Mouse (Mus musculus): ENCODE measurements at regions not wholly inside any gene's neighbourhood (a gene's known extent, or its start where the extent isn't known, plus 50 kb on each side); places are given as distances from the start of the nearest gene placed in this dataset.

- Histone ChIP-seq H3K27ac (ENCODE audit: low read depth) (no peak overlapping the region), H3K36me3 (replicated peaks; ENCODE audit: control insufficient read depth, insufficient read depth, low read length) (no peaks in the 10 kb centered on the region), H3K4me1 (ENCODE audit: control insufficient read depth, insufficient read depth) (no peaks in the 10 kb centered on the region), H3K9ac (replicated peaks; ENCODE audit: low read depth, low read length) (no peak overlapping the region), H3K4me3 (ENCODE audit: low read depth, low read length) (no peak overlapping the region), H3K27me3 (ENCODE audit: control insufficient read depth, insufficient read depth, low read length) (no peaks in the 10 kb centered on the region), H3K4me2 (ENCODE audit: low read depth, low read length) (no peak overlapping the region), H3K9me3 (replicated peaks; ENCODE audit: control insufficient read depth, low read length) (no peaks in the 10 kb centered on the region)
- TF ChIP-seq EP300 (IDR thresholded peaks at IDR 0.05; ENCODE audit: low read depth) (no peak), CTCF (IDR thresholded peaks at IDR 0.05; ENCODE audit: low read depth) (no peak)
- no peak for DNase-seq (ENCODE audit: low spot score)
- ATAC-seq (ENCODE audit: insufficient read depth, low read depth): no peak
- 76% methylated on average over 2 of the region's 2 CpGs for WGBS
Measured at GRCm38 (mm10) chr13:84062616-84063015, 159.5 kb upstream of the Tmem161b start.

- ATAC-seq (ENCODE audit: insufficient read depth, low read depth): no peak
- WGBS: 48% methylated on average over 2 of the region's 2 CpGs
- H3K27me3 ChIP-seq (ENCODE audit: control insufficient read depth, insufficient read depth, low read length): no peaks in the 10 kb centered on the region
- H3K4me1 ChIP-seq (ENCODE audit: control insufficient read depth, insufficient read depth): no peaks in the 10 kb centered on the region
- no peak overlapping the region for H3K27ac ChIP-seq (ENCODE audit: low read depth)
- TF ChIP-seq CTCF (IDR thresholded peaks at IDR 0.05; ENCODE audit: low read depth) (no peak), EP300 (IDR thresholded peaks at IDR 0.05; ENCODE audit: low read depth) (no peak)
- no peak for DNase-seq (ENCODE audit: low spot score)
- H3K9ac ChIP-seq (replicated peaks; ENCODE audit: low read depth, low read length): no peak overlapping the region
- H3K4me3 ChIP-seq (ENCODE audit: low read depth, low read length): no peak overlapping the region
- H3K9me3 ChIP-seq (replicated peaks; ENCODE audit: control insufficient read depth, low read length): no peaks in the 10 kb centered on the region
- no peaks in the 10 kb centered on the region for H3K36me3 ChIP-seq (replicated peaks; ENCODE audit: control insufficient read depth, insufficient read depth, low read length)
- H3K4me2 ChIP-seq (ENCODE audit: low read depth, low read length): no peak overlapping the region
Measured at GRCm38 (mm10) chr13:84063406-84063805, 158.7 kb upstream of the Tmem161b start.

- ATAC-seq (ENCODE audit: insufficient read depth, low read depth) (no peak), DNase-seq (ENCODE audit: low spot score) (no peak)
- no peaks in the 10 kb centered on the region for H3K9me3 ChIP-seq (replicated peaks; ENCODE audit: control insufficient read depth, low read length)
- no peak for TF ChIP-seq EP300 (IDR thresholded peaks at IDR 0.05; ENCODE audit: low read depth)
- TF ChIP-seq CTCF (IDR thresholded peaks at IDR 0.05; ENCODE audit: low read depth): no peak
- 65% methylated on average over 5 of the region's 5 CpGs for WGBS
- no peak overlapping the region for H3K4me2 ChIP-seq (ENCODE audit: low read depth, low read length)
- no peak overlapping the region for H3K9ac ChIP-seq (replicated peaks; ENCODE audit: low read depth, low read length)
- no peaks in the 10 kb centered on the region for H3K4me1 ChIP-seq (ENCODE audit: control insufficient read depth, insufficient read depth)
- no peak overlapping the region for H3K4me3 ChIP-seq (ENCODE audit: low read depth, low read length)
- no peaks in the 10 kb centered on the region for H3K27me3 ChIP-seq (ENCODE audit: control insufficient read depth, insufficient read depth, low read length)
- no peak overlapping the region for H3K27ac ChIP-seq (ENCODE audit: low read depth)
- H3K36me3 ChIP-seq (replicated peaks; ENCODE audit: control insufficient read depth, insufficient read depth, low read length): no peaks in the 10 kb centered on the region
Measured at GRCm38 (mm10) chr13:84064291-84064940, 157.7 kb upstream of the Tmem161b start.

GRCm38 (mm10) chr13:84065256-84065898 lies 156.7 kb upstream of the Tmem161b start:
- no peaks in the 10 kb centered on the region for H3K36me3 ChIP-seq (replicated peaks; ENCODE audit: control insufficient read depth, insufficient read depth, low read length)
- WGBS: 65% methylated on average over 8 of the region's 8 CpGs
- H3K9me3 ChIP-seq (replicated peaks; ENCODE audit: control insufficient read depth, low read length): no peaks in the 10 kb centered on the region
- no peaks in the 10 kb centered on the region for H3K4me1 ChIP-seq (ENCODE audit: control insufficient read depth, insufficient read depth)
- ATAC-seq (ENCODE audit: insufficient read depth, low read depth) (no peak), DNase-seq (ENCODE audit: low spot score) (no peak)
- TF ChIP-seq EP300 (IDR thresholded peaks at IDR 0.05; ENCODE audit: low read depth) (no peak), CTCF (IDR thresholded peaks at IDR 0.05; ENCODE audit: low read depth) (no peak)
- H3K9ac ChIP-seq (replicated peaks; ENCODE audit: low read depth, low read length): no peak overlapping the region
- no peaks in the 10 kb centered on the region for H3K27me3 ChIP-seq (ENCODE audit: control insufficient read depth, insufficient read depth, low read length)
- H3K27ac ChIP-seq (ENCODE audit: low read depth): no peak overlapping the region
- no peak overlapping the region for H3K4me2 ChIP-seq (ENCODE audit: low read depth, low read length)
- no peak overlapping the region for H3K4me3 ChIP-seq (ENCODE audit: low read depth, low read length)

- Histone ChIP-seq H3K4me3 (ENCODE audit: low read depth, low read length) (no peak overlapping the region), H3K4me2 (ENCODE audit: low read depth, low read length) (no peak overlapping the region), H3K4me1 (ENCODE audit: control insufficient read depth, insufficient read depth) (no peaks in the 10 kb centered on the region), H3K27me3 (ENCODE audit: control insufficient read depth, insufficient read depth, low read length) (no peaks in the 10 kb centered on the region), H3K9me3 (replicated peaks; ENCODE audit: control insufficient read depth, low read length) (no peaks in the 10 kb centered on the region), H3K9ac (replicated peaks; ENCODE audit: low read depth, low read length) (no peak overlapping the region), H3K36me3 (replicated peaks; ENCODE audit: control insufficient read depth, insufficient read depth, low read length) (no peaks in the 10 kb centered on the region), H3K27ac (ENCODE audit: low read depth) (no peak overlapping the region)
- DNase-seq (ENCODE audit: low spot score) (no peak), ATAC-seq (ENCODE audit: insufficient read depth, low read depth) (no peak)
- 61% methylated on average over 15 of the region's 15 CpGs for WGBS
- no peak for TF ChIP-seq EP300 (IDR thresholded peaks at IDR 0.05; ENCODE audit: low read depth)
Measured at GRCm38 (mm10) chr13:84066211-84066959, 155.7 kb upstream of the Tmem161b start.

Data from heart, postnatal 0 days (tissue).